Mouse (Mus musculus) T-helper 17 cell (primary cell): ENCODE data around the gene Rfc2.
"Not testable (repeated sequence)": the region's sequence is repeated elsewhere in the genome, so short reads cannot be mapped to it uniquely, and the experiment has no call there.

ENCODE experiments used
- in situ Hi-C, 2 experiments: fragments of 300-600 bp; cut with MboI, MseI; formaldehyde crosslinking; loops; 1 replicate in 1 of 2; 2 replicates in 1 of 2; pipeline ENCODE4 v1.15.1; 2025; ENCODE audit warnings: high pct_unique_total_duplicates in 2 of 2

Gene Rfc2

GRCm38 (mm10) chr5:134644121-134644520 lies 63.0 kb downstream of the Rfc2 start:
- in situ Hi-C loops, result no loop called here

DNA sequence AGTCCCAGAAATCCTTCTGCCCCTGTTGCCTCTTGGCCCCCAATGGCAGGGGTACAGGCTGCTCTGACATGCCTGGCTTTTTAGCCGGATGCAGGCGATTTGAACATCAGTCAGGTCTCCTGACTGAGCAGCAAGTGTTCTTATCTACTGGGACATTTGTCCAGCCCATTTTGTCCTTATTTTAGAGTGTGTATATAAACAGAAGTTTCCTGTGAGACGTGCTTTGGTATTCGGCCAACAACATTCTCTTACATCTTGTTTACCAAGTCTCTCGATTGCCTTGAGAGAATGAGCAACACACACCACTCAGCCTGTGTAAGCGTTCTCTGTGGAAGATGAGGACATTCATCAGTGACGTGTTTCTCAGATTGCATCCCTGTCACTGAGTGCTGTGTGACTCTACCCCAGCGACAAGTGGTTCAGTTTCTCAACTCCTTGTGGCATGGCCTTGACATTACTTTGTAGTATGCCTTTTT lies 63.5 kb downstream of the Rfc2 start:
- in situ Hi-C loops, result no loop called here

DNA sequence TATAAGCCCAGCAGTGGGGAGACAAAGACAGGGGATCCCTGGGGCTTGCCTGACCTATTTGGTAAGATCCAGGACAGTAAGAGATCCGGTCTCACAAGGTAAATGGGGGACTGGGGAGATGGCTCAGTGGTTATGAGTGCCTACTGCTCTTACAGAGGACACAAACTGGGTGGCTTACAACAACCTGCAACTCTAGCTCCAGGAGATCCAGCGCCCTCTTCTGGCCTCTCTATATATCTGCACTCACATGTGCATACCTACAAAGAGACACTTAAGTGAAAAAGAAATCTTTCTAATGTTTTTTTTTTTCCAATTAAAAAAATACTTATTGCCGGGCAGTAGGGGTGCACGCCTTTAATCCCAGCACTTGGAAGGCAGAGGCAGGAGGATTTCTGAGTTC lies 65.3 kb downstream of the Rfc2 start:
- in situ Hi-C loops, result no loop called here

DNA sequence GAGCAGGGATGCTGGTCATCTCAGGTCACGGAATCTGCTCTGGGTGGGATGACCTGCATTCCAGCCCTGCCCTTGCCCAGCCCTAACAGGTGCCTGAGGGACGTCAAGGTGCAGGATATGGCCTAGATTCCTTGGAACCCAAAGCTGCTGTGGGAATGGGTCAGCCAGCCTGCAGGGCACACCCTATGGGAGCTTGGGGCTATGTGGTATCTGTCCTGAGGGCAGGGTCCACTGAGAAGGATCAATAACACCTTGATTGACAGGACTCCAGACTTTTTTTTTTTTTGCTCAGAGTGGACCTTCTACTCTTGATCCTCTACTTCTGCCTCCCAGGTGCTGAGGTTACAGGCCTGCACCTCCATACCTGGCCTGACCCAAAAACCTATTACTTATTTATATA lies 66.2 kb downstream of the Rfc2 start:
- in situ Hi-C loops, result no loop called here

GRCm38 (mm10) chr5:134648976-134649375 lies 67.8 kb downstream of the Rfc2 start:
- in situ Hi-C loops, result not testable (repeated sequence)

DNA sequence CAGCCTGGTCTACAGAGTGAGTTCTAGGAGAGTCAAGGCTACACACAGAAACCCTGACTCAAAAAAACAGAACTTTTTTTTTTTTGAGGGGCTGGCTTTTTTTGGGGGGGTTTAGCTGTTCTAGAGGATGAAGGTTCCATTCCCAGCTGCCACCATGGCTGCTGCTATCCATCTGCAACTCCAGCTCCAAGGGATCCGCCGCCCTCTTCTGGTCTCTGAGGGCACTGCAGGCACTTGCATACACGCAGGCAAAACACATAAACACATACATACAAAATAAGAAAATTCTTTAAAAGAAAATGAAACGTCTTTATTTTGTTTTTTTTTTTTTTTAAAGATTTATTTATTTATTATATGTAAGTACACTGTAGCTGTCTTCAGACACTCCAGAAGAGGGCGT lies 69.8 kb downstream of the Rfc2 start:
- in situ Hi-C loops, result loop anchor here (10.0 kb wide), 1 partner anchor 54 kb away; no protein-coding TSS in a partner anchor
